Mouse (Mus musculus): ENCODE results near the gene Comp. TPM values are rescaled to one million over a fixed set of nuclear protein-coding genes. Genes with fewer than 3 reads are reported as not detected.

Gene Comp
- polyA plus RNA-seq, 1 experiment from 2014 or later, result 0.13 TPM

GRCm38 (mm10) chr8:70419879-70420643 is 46.7 kb downstream of the Comp start:
- DNase-seq (ENCODE audit: low spot score) (no peak), ATAC-seq (peak; percentile 50)
- Histone ChIP-seq H3K4me1 (ENCODE audit: insufficient read depth, low read depth, low read length) (no peaks in the 10 kb centered on the region), H3K36me3 (ENCODE audit: insufficient read depth, low read length) (no peaks in the 10 kb centered on the region), H3K4me2 (replicated peaks; ENCODE audit: low read depth, low read length) (no peak overlapping the region), H3K27ac (ENCODE audit: low read length) (no peak overlapping the region), H3K9ac (replicated peaks; ENCODE audit: low read depth) (no peak overlapping the region), H3K4me3 (ENCODE audit: low read depth, low read length) (no peak overlapping the region), H3K27me3 (replicated peaks; ENCODE audit: insufficient read depth, low read length) (no peaks in the 10 kb centered on the region), H3K9me3 (ENCODE audit: low read length) (no peaks in the 10 kb centered on the region)
- 70% methylated on average over 11 of the region's 11 CpGs for WGBS
- TF ChIP-seq EP300 (IDR thresholded peaks at IDR 0.05), result no peak
- no peak for TF ChIP-seq CTCF (IDR thresholded peaks at IDR 0.05)

- Histone ChIP-seq H3K4me2 (replicated peaks; ENCODE audit: low read depth, low read length) (no peak overlapping the region), H3K4me1 (ENCODE audit: insufficient read depth, low read depth, low read length) (peaks cover 5% of the 10 kb centered on the region; the same call in 1 of the 2 replicates), H3K27ac (ENCODE audit: low read length) (no peak overlapping the region), H3K27me3 (replicated peaks; ENCODE audit: insufficient read depth, low read length) (no peaks in the 10 kb centered on the region), H3K9me3 (ENCODE audit: low read length) (no peaks in the 10 kb centered on the region), H3K36me3 (ENCODE audit: insufficient read depth, low read length) (no peaks in the 10 kb centered on the region), H3K9ac (replicated peaks; ENCODE audit: low read depth) (no peak overlapping the region), H3K4me3 (ENCODE audit: low read depth, low read length) (no peak overlapping the region)
- ATAC-seq (no peak), DNase-seq (ENCODE audit: low spot score) (no peak)
- WGBS, result 57% methylated on average over 18 of the region's 18 CpGs
- TF ChIP-seq CTCF (IDR thresholded peaks at IDR 0.05) (no peak), EP300 (IDR thresholded peaks at IDR 0.05) (no peak)
Observed at GRCm38 (mm10) chr8:70421349-70422104, 48.2 kb downstream of the Comp start.

- WGBS, result 92% methylated on average over 2 of the region's 2 CpGs
- Histone ChIP-seq H3K27me3 (replicated peaks; ENCODE audit: insufficient read depth, low read length) (no peaks in the 10 kb centered on the region), H3K9ac (replicated peaks; ENCODE audit: low read depth) (no peak overlapping the region), H3K4me2 (replicated peaks; ENCODE audit: low read depth, low read length) (no peak overlapping the region), H3K4me3 (ENCODE audit: low read depth, low read length) (no peak overlapping the region), H3K27ac (ENCODE audit: low read length) (no peak overlapping the region), H3K4me1 (ENCODE audit: insufficient read depth, low read depth, low read length) (peaks cover 5% of the 10 kb centered on the region; the same call in 1 of the 2 replicates), H3K36me3 (ENCODE audit: insufficient read depth, low read length) (no peaks in the 10 kb centered on the region), H3K9me3 (ENCODE audit: low read length) (no peaks in the 10 kb centered on the region)
- DNase-seq (ENCODE audit: low spot score) (no peak), ATAC-seq (no peak)
- TF ChIP-seq CTCF (IDR thresholded peaks at IDR 0.05), result no peak
Observed at GRCm38 (mm10) chr8:70422722-70423121, 49.4 kb downstream of the Comp start.

GRCm38 (mm10) chr8:70426300-70426907 is 53.0 kb downstream of the Comp start:
- no peak overlapping the region for H3K9ac ChIP-seq (replicated peaks; ENCODE audit: low read depth)
- no peaks in the 10 kb centered on the region for H3K27me3 ChIP-seq (replicated peaks; ENCODE audit: insufficient read depth, low read length)
- TF ChIP-seq CTCF (IDR thresholded peaks at IDR 0.05), result peak; percentile 33; the same call in 1 of the 2 replicates
- TF ChIP-seq EP300 (IDR thresholded peaks at IDR 0.05), result no peak
- ATAC-seq (no peak), DNase-seq (ENCODE audit: low spot score) (no peak)
- no peak overlapping the region for H3K27ac ChIP-seq (ENCODE audit: low read length)
- H3K4me1 ChIP-seq (ENCODE audit: insufficient read depth, low read depth, low read length), result peaks cover 5% of the 10 kb centered on the region; the same call in 1 of the 2 replicates
- no peak overlapping the region for H3K4me2 ChIP-seq (replicated peaks; ENCODE audit: low read depth, low read length)
- H3K36me3 ChIP-seq (ENCODE audit: insufficient read depth, low read length), result no peaks in the 10 kb centered on the region
- H3K9me3 ChIP-seq (ENCODE audit: low read length), result no peaks in the 10 kb centered on the region
- WGBS, result 50% methylated on average over 2 of the region's 2 CpGs
- no peak overlapping the region for H3K4me3 ChIP-seq (ENCODE audit: low read depth, low read length)

- H3K27ac ChIP-seq (ENCODE audit: low read length), result no peak overlapping the region
- no peak overlapping the region for H3K4me3 ChIP-seq (ENCODE audit: low read depth, low read length)
- H3K27me3 ChIP-seq (replicated peaks; ENCODE audit: insufficient read depth, low read length), result no peaks in the 10 kb centered on the region
- H3K9me3 ChIP-seq (ENCODE audit: low read length), result no peaks in the 10 kb centered on the region
- no peak overlapping the region for H3K9ac ChIP-seq (replicated peaks; ENCODE audit: low read depth)
- H3K36me3 ChIP-seq (ENCODE audit: insufficient read depth, low read length), result no peaks in the 10 kb centered on the region
- peaks cover 3% of the 10 kb centered on the region; the same call in 1 of the 2 replicates for H3K4me1 ChIP-seq (ENCODE audit: insufficient read depth, low read depth, low read length)
- no peak overlapping the region for H3K4me2 ChIP-seq (replicated peaks; ENCODE audit: low read depth, low read length)
- WGBS, result 70% methylated on average over 4 of the region's 4 CpGs
- TF ChIP-seq EP300 (IDR thresholded peaks at IDR 0.05), result no peak
- TF ChIP-seq CTCF (IDR thresholded peaks at IDR 0.05), result no peak
- peak; percentile 56 for ATAC-seq
- DNase-seq (ENCODE audit: low spot score), result peak; percentile 24
Observed at GRCm38 (mm10) chr8:70431213-70431612, 57.9 kb downstream of the Comp start.

Other genes starting within 250 kb of the Comp start
- gene Nr2c2ap, start 242.2 kb upstream of the Comp start, polyA plus RNA-seq (2015; fragmentation: Nextera tagmentation; extraction: Ambion mirVana), result 27.8 and 32.0 TPM in 2 replicates
- 11.9 and 12.7 TPM in 2 replicates for gene Rfxank, start 234.4 kb upstream of the Comp start, polyA plus RNA-seq (2015; fragmentation: Nextera tagmentation; extraction: Ambion mirVana)
- 33.4 and 34.2 TPM in 2 replicates for gene Borcs8, start 234.1 kb upstream of the Comp start, polyA plus RNA-seq (2015; fragmentation: Nextera tagmentation; extraction: Ambion mirVana)
- 0.11 and 0.29 TPM in 2 replicates for gene Mef2b, start 233.8 kb upstream of the Comp start, polyA plus RNA-seq (2015; fragmentation: Nextera tagmentation; extraction: Ambion mirVana)
- 45.0 and 45.8 TPM in 2 replicates for gene Tmem161a, start 201.2 kb upstream of the Comp start, polyA plus RNA-seq (2015; fragmentation: Nextera tagmentation; extraction: Ambion mirVana)
- gene Slc25a42, start 161.3 kb upstream of the Comp start, polyA plus RNA-seq (2015; fragmentation: Nextera tagmentation; extraction: Ambion mirVana), result 4.0 and 4.3 TPM in 2 replicates
- 12.3 and 13.6 TPM in 2 replicates for gene Sugp2, start 139.3 kb upstream of the Comp start, polyA plus RNA-seq (2015; fragmentation: Nextera tagmentation; extraction: Ambion mirVana)
- 10.4 and 11.9 TPM in 2 replicates for gene Armc6, start 139.1 kb upstream of the Comp start, polyA plus RNA-seq (2015; fragmentation: Nextera tagmentation; extraction: Ambion mirVana)
- 54.1 and 61.1 TPM in 2 replicates for gene Homer3, start 90.7 kb upstream of the Comp start, polyA plus RNA-seq (2015; fragmentation: Nextera tagmentation; extraction: Ambion mirVana)
- 29.9 and 32.5 TPM in 2 replicates for gene Ddx49, start 71.1 kb upstream of the Comp start, polyA plus RNA-seq (2015; fragmentation: Nextera tagmentation; extraction: Ambion mirVana)
- 266 and 297 TPM in 2 replicates for gene Cope, start 71.0 kb upstream of the Comp start, polyA plus RNA-seq (2015; fragmentation: Nextera tagmentation; extraction: Ambion mirVana)
- 0.63 and 1.6 TPM in 2 replicates for gene Cers1, start 57.8 kb upstream of the Comp start, polyA plus RNA-seq (2015; fragmentation: Nextera tagmentation; extraction: Ambion mirVana)
- 0.33 and 0.81 TPM in 2 replicates for gene Gdf1, start 43.7 kb upstream of the Comp start, polyA plus RNA-seq (2015; fragmentation: Nextera tagmentation; extraction: Ambion mirVana)
- gene Upf1, start 20.3 kb upstream of the Comp start, polyA plus RNA-seq (2015; fragmentation: Nextera tagmentation; extraction: Ambion mirVana), result 10.4 and 11.1 TPM in 2 replicates
- gene Crtc1, start 66.0 kb downstream of the Comp start, polyA plus RNA-seq (2015; fragmentation: Nextera tagmentation; extraction: Ambion mirVana), result 5.1 and 7.0 TPM in 2 replicates
- 19.0 and 21.6 TPM in 2 replicates for gene Klhl26, start 103.4 kb downstream of the Comp start, polyA plus RNA-seq (2015; fragmentation: Nextera tagmentation; extraction: Ambion mirVana)
- gene Tmem59l, start 113.8 kb downstream of the Comp start, polyA plus RNA-seq (2015; fragmentation: Nextera tagmentation; extraction: Ambion mirVana), result 4.1 and 5.2 TPM in 2 replicates
- 98.7 and 112 TPM in 2 replicates for gene Crlf1, start 119.6 kb downstream of the Comp start, polyA plus RNA-seq (2015; fragmentation: Nextera tagmentation; extraction: Ambion mirVana)
- 103 and 117 TPM in 2 replicates for gene Rex1bd, start 133.2 kb downstream of the Comp start, polyA plus RNA-seq (2015; fragmentation: Nextera tagmentation; extraction: Ambion mirVana)
- gene Uba52, start 137.2 kb downstream of the Comp start, polyA plus RNA-seq (2015; fragmentation: Nextera tagmentation; extraction: Ambion mirVana), result 723 and 836 TPM in 2 replicates
- gene Fkbp8, start 154.2 kb downstream of the Comp start, polyA plus RNA-seq (2015; fragmentation: Nextera tagmentation; extraction: Ambion mirVana), result 222 and 228 TPM in 2 replicates
- gene Kxd1, start 154.4 kb downstream of the Comp start, polyA plus RNA-seq (2015; fragmentation: Nextera tagmentation; extraction: Ambion mirVana), result 56.1 and 62.4 TPM in 2 replicates
- gene Ell, start 165.9 kb downstream of the Comp start, polyA plus RNA-seq (2015; fragmentation: Nextera tagmentation; extraction: Ambion mirVana), result 11.8 and 13.0 TPM in 2 replicates
- 49.1 and 57.8 TPM in 2 replicates for gene Isyna1, start 220.8 kb downstream of the Comp start, polyA plus RNA-seq (2015; fragmentation: Nextera tagmentation; extraction: Ambion mirVana)
- 117 and 125 TPM in 2 replicates for gene Ssbp4, start 235.3 kb downstream of the Comp start, polyA plus RNA-seq (2015; fragmentation: Nextera tagmentation; extraction: Ambion mirVana)
- gene Lrrc25, start 242.6 kb downstream of the Comp start, polyA plus RNA-seq (2015; fragmentation: Nextera tagmentation; extraction: Ambion mirVana), result 4.2 TPM in 2 replicates

Measured in lung, postnatal 0 days (tissue).